Mouse (Mus musculus): Measurements from ENCODE around the gene 9130409I23Rik.

- no peak for TF ChIP-seq CTCF (IDR thresholded peaks at IDR 0.05; ENCODE audit: borderline replicate concordance, insufficient read depth, low read length)
- TF ChIP-seq POLR2A (IDR thresholded peaks at IDR 0.05; ENCODE audit: low read depth, low read length): 0 out of 2 replicates have a peak, but pooled peaks have one; percentile 14
Observed at GRCm38 (mm10) chr1:181014731-181015500, 36.1 kb upstream of the 9130409I23Rik start.
